Comparison of ENCODE assay signal across 19 mouse cellular contexts in genomic region chr14:46257311-46257710, GRCm38 (mm10).
DNase-seq lines count a peak whose midpoint lies in the region; ATAC-seq lines count a peak whose summit lies in the region.
"Had no signal": no experiment of that assay in that cellular context is flagged by ENCODE, and none has a peak within 500 bp of the region (broad histone marks: within the 10 kb centered on the region; RNA-seq: fewer than 3 reads in every experiment).

No protein-coding gene starts in this region.

- no peak overlapping the region for H3K4me3 ChIP-seq in heart, embryonic 12.5 days
- H3K4me3 ChIP-seq: erythroblast, embryonic 14.5 days; intestine, embryonic 15.5 days; liver, embryonic 15.5 days; midbrain, embryonic 15.5 days had no signal

- WGBS in heart, embryonic 12.5 days: 55% methylated on average over 4 of the region's 4 CpGs

- ATAC-seq in heart, embryonic 12.5 days (ENCODE audit: insufficient number of reproducible peaks, low FRiP score): no peak
- ATAC-seq: forebrain, embryonic 14.5 days; intestine, embryonic 15.5 days; midbrain, embryonic 15.5 days had no signal

- H3K4me2 ChIP-seq in heart, embryonic 12.5 days: no peak overlapping the region
- H3K4me2 ChIP-seq: hindbrain, embryonic 14.5 days; intestine, embryonic 15.5 days; liver, embryonic 15.5 days; midbrain, embryonic 15.5 days had no signal

- DNase-seq in cerebellum, postnatal 10 days: peak; percentile 46 to 58
- no peak for DNase-seq in cerebellum, adult 11-12 months
- DNase-seq in heart, adult 18-20 months: peak; percentile 8 to 19
- DNase-seq in kidney, postnatal 4 days: peak; percentile 46 to 52
- DNase-seq in kidney, adult 11 months: no peak
- DNase-seq in urinary bladder, postnatal 14 days (ENCODE audit: low spot score): peak; percentile 13
- no peak for DNase-seq in urinary bladder, postnatal 36 days (ENCODE audit: low spot score in 2 of 2)
- DNase-seq: B cell, adult 2 months; cerebellum, postnatal 36 days; retina, postnatal 1 day; right cerebral cortex, postnatal 4 days; thymus, postnatal 4 days had no signal

- peaks cover 16% of the 10 kb centered on the region for H3K4me1 ChIP-seq in heart, embryonic 12.5 days (replicated peaks)
- H3K4me1 ChIP-seq: intestine, embryonic 15.5 days; liver, embryonic 15.5 days; midbrain, embryonic 15.5 days had no signal

- H3K9me3 ChIP-seq in heart, embryonic 12.5 days (replicated peaks): no peaks in the 10 kb centered on the region; the same call in 1 of the 2 replicates
- H3K9me3 ChIP-seq: intestine, embryonic 15.5 days; liver, embryonic 15.5 days; midbrain, embryonic 15.5 days had no signal

- H3K9ac ChIP-seq in heart, embryonic 12.5 days: no peak overlapping the region
- H3K9ac ChIP-seq: hindbrain, embryonic 14.5 days; intestine, embryonic 15.5 days; liver, embryonic 15.5 days; midbrain, embryonic 15.5 days had no signal

- no peaks in the 10 kb centered on the region for H3K36me3 ChIP-seq in heart, embryonic 12.5 days
- H3K36me3 ChIP-seq: intestine, embryonic 15.5 days; liver, embryonic 15.5 days; midbrain, embryonic 15.5 days had no signal

- no peaks in the 10 kb centered on the region for H3K27me3 ChIP-seq in heart, embryonic 12.5 days (replicated peaks)
- H3K27me3 ChIP-seq: intestine, embryonic 15.5 days; liver, embryonic 15.5 days; midbrain, embryonic 15.5 days had no signal

- no peak overlapping the region for H3K27ac ChIP-seq in heart, embryonic 12.5 days (ENCODE audit: poor library complexity, severe bottlenecking)
- H3K27ac ChIP-seq: hindbrain, embryonic 14.5 days; intestine, embryonic 15.5 days; liver, embryonic 15.5 days; midbrain, embryonic 15.5 days had no signal

Comparison
In these comparisons a context has a peak if more than half of its experiments do, and no peak if none do; other contexts are left out.
1. DNase-seq: peak in cerebellum, postnatal 10 days (2 of 2), heart, adult 18-20 months (2 of 2), kidney, postnatal 4 days (2 of 2) and urinary bladder, postnatal 14 days (single experiment); none in cerebellum, adult 11-12 months (single experiment), kidney, adult 11 months (single experiment) and urinary bladder, postnatal 36 days (0 of 2).